Mouse (Mus musculus): Measurements from ENCODE around the gene Foxj3. TPM values are rescaled to one million over a fixed set of nuclear protein-coding genes. Genes with fewer than 3 reads are reported as not detected.
A peak's percentile ranks its signal among the peaks of the same experiment; 100 is the strongest.
"Not testable (repeated sequence)": the region's sequence is repeated elsewhere in the genome, so short reads cannot be mapped to it uniquely, and the experiment has no call there.

The Foxj3 gene
- polyA plus RNA-seq, 1 experiment from 2014 or later = 21.2 TPM

GRCm38 (mm10) chr4:119626876-119627275 is 90.1 kb downstream of the Foxj3 start:
- peaks cover 63% of the 10 kb centered on the region for H3K36me3 ChIP-seq (ENCODE audit: control insufficient read depth, insufficient read depth, low read length)
- H3K4me2 ChIP-seq (ENCODE audit: low read length) = no peak overlapping the region
- no peak for DNase-seq (ENCODE audit: low spot score)
- ATAC-seq (replicated peaks; ENCODE audit: low FRiP score, low TSS enrichment, low read depth) = no peak
- no peak overlapping the region for H3K9ac ChIP-seq (ENCODE audit: low read length)
- WGBS = 94% methylated on average over 3 of the region's 3 CpGs
- no peaks in the 10 kb centered on the region for H3K9me3 ChIP-seq (ENCODE audit: control insufficient read depth, low read length)
- H3K4me1 ChIP-seq (replicated peaks; ENCODE audit: control insufficient read depth, insufficient read depth, low read length) = no peaks in the 10 kb centered on the region
- H3K27ac ChIP-seq (ENCODE audit: low read depth) = no peak overlapping the region
- H3K4me3 ChIP-seq (ENCODE audit: low read depth, low read length) = no peak overlapping the region
- no peaks in the 10 kb centered on the region for H3K27me3 ChIP-seq (replicated peaks; ENCODE audit: control insufficient read depth, insufficient read depth, low read length)

DNA sequence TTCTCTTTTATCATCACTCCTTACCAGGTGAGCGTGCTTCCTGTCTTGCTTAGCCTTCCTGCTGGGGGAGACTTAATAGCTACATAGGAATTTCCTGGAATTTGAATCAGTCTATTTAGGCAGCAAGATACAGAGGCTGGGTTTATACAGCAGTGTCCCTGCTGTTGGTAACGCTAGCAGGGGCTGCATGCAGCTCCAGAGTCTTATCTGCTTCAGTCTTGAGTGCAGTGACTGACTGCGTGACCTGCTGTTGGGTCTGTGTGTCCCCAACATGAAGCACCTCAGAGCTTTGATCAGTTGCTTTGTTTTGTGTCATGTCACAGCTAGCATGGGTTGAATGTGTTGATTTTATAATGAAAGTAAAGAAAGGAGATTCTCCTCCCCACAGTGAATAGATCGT is 90.5 kb downstream of the Foxj3 start:
- no peak overlapping the region for H3K27ac ChIP-seq (ENCODE audit: low read depth)
- H3K9ac ChIP-seq (ENCODE audit: low read length) = no peak overlapping the region
- WGBS = 88% methylated on average over 4 of the region's 4 CpGs
- no peaks in the 10 kb centered on the region for H3K27me3 ChIP-seq (replicated peaks; ENCODE audit: control insufficient read depth, insufficient read depth, low read length)
- no peak overlapping the region for H3K4me2 ChIP-seq (ENCODE audit: low read length)
- H3K36me3 ChIP-seq (ENCODE audit: control insufficient read depth, insufficient read depth, low read length) = peaks cover 62% of the 10 kb centered on the region
- DNase-seq (ENCODE audit: low spot score) (no peak), ATAC-seq (replicated peaks; ENCODE audit: low FRiP score, low TSS enrichment, low read depth) (no peak)
- H3K4me1 ChIP-seq (replicated peaks; ENCODE audit: control insufficient read depth, insufficient read depth, low read length) = no peaks in the 10 kb centered on the region
- no peak overlapping the region for H3K4me3 ChIP-seq (ENCODE audit: low read depth, low read length)
- no peaks in the 10 kb centered on the region for H3K9me3 ChIP-seq (ENCODE audit: control insufficient read depth, low read length)

DNA sequence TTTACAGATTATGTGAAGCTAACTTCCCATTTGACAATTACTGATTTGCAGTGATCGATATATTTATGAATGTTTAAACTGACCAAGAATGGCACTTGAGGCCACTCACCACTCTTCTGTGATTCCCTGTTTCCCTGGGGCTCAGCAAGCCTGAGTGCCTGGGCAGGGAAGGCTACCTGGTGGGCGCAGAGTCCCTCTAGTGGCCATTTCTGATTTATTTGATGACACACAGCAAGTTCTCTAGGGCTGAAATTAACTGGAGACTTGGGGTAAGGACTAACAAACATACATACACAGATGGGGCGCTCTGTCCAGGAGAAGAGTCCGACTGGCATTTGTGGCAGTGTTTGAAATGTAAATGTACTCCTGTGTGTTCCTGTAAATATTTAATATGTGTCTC is 91.6 kb downstream of the Foxj3 start:
- H3K4me2 ChIP-seq (ENCODE audit: low read length); H3K27me3 ChIP-seq (replicated peaks; ENCODE audit: control insufficient read depth, insufficient read depth, low read length); H3K9ac ChIP-seq (ENCODE audit: low read length); DNase-seq (ENCODE audit: low spot score); H3K9me3 ChIP-seq (ENCODE audit: control insufficient read depth, low read length); H3K4me1 ChIP-seq (replicated peaks; ENCODE audit: control insufficient read depth, insufficient read depth, low read length); ATAC-seq (replicated peaks; ENCODE audit: low FRiP score, low TSS enrichment, low read depth); H3K27ac ChIP-seq (ENCODE audit: low read depth); H3K4me3 ChIP-seq (ENCODE audit: low read depth, low read length): not testable (repeated sequence)
- 72% methylated on average over 4 of the region's 4 CpGs for WGBS
- H3K36me3 ChIP-seq (ENCODE audit: control insufficient read depth, insufficient read depth, low read length) = peaks cover 52% of the 10 kb centered on the region

- Histone ChIP-seq H3K9ac (ENCODE audit: low read length) (no peak overlapping the region), H3K4me3 (ENCODE audit: low read depth, low read length) (no peak overlapping the region), H3K27ac (ENCODE audit: low read depth) (peak overlapping the region; percentile 22; the same call in 1 of the 2 replicates), H3K4me2 (ENCODE audit: low read length) (no peak overlapping the region), H3K36me3 (ENCODE audit: control insufficient read depth, insufficient read depth, low read length) (peaks cover 25% of the 10 kb centered on the region), H3K27me3 (replicated peaks; ENCODE audit: control insufficient read depth, insufficient read depth, low read length) (no peaks in the 10 kb centered on the region), H3K9me3 (ENCODE audit: control insufficient read depth, low read length) (no peaks in the 10 kb centered on the region), H3K4me1 (replicated peaks; ENCODE audit: control insufficient read depth, insufficient read depth, low read length) (no peaks in the 10 kb centered on the region)
- DNase-seq (ENCODE audit: low spot score) (peak; percentile 67), ATAC-seq (replicated peaks; ENCODE audit: low FRiP score, low TSS enrichment, low read depth) (peak; percentile 56)
- WGBS = 45% methylated on average over 11 of the region's 11 CpGs
Measured at GRCm38 (mm10) chr4:119631115-119631919, 94.5 kb downstream of the Foxj3 start.

DNA sequence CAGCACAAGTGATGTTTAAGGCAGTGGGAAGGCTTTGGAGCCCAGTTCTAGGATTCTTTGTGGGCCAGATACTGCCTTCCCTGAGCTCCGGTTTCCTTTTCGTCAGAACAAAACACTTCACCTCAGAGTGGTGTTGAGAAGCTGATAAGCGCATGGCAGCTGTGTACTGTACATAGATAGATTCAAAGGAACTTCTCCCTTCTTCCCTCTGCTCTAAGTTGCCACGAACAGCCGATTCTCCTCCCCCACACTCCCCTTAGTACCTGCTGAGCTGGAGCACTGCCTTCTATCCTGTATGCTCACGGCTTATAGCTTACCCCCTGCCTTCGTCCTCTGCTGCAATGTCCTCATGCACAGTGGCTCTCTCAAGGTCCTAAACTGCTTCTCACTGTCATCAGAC is 95.9 kb downstream of the Foxj3 start:
- Histone ChIP-seq H3K4me3 (ENCODE audit: low read depth, low read length) (no peak overlapping the region), H3K27me3 (replicated peaks; ENCODE audit: control insufficient read depth, insufficient read depth, low read length) (no peaks in the 10 kb centered on the region), H3K4me2 (ENCODE audit: low read length) (no peak overlapping the region), H3K4me1 (replicated peaks; ENCODE audit: control insufficient read depth, insufficient read depth, low read length) (no peaks in the 10 kb centered on the region), H3K9ac (ENCODE audit: low read length) (no peak overlapping the region), H3K27ac (ENCODE audit: low read depth) (no peak overlapping the region), H3K9me3 (ENCODE audit: control insufficient read depth, low read length) (no peaks in the 10 kb centered on the region), H3K36me3 (ENCODE audit: control insufficient read depth, insufficient read depth, low read length) (peaks cover 16% of the 10 kb centered on the region)
- WGBS = 79% methylated on average over 7 of the region's 7 CpGs
- ATAC-seq (replicated peaks; ENCODE audit: low FRiP score, low TSS enrichment, low read depth) = no peak
- DNase-seq (ENCODE audit: low spot score) = no peak

DNA sequence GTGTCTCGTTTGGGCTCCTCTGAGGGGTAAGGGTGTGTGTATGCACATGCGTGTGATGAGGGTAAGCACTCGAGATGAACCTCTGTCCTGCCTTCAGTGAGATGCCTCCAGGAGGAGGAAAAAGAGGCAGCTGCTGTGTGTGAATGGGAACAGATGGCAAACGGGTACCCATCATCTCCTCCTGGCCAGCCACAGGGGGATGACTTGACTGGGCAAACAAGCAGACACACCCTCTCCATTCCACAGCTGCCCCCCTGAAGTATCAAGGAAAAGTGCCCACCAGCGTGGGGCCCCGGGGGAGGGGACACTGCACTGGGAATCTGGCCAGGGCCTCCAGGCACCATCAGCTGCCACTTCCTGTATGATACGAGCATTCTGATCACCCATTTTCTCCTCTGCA is 96.5 kb downstream of the Foxj3 start:
- DNase-seq (ENCODE audit: low spot score) (no peak), ATAC-seq (replicated peaks; ENCODE audit: low FRiP score, low TSS enrichment, low read depth) (no peak)
- Histone ChIP-seq H3K36me3 (ENCODE audit: control insufficient read depth, insufficient read depth, low read length) (peaks cover 16% of the 10 kb centered on the region), H3K4me2 (ENCODE audit: low read length) (no peak overlapping the region), H3K4me3 (ENCODE audit: low read depth, low read length) (no peak overlapping the region), H3K27me3 (replicated peaks; ENCODE audit: control insufficient read depth, insufficient read depth, low read length) (no peaks in the 10 kb centered on the region), H3K27ac (ENCODE audit: low read depth) (no peak overlapping the region), H3K9ac (ENCODE audit: low read length) (no peak overlapping the region), H3K4me1 (replicated peaks; ENCODE audit: control insufficient read depth, insufficient read depth, low read length) (no peaks in the 10 kb centered on the region), H3K9me3 (ENCODE audit: control insufficient read depth, low read length) (no peaks in the 10 kb centered on the region)
- 63% methylated on average over 7 of the region's 7 CpGs for WGBS

DNA sequence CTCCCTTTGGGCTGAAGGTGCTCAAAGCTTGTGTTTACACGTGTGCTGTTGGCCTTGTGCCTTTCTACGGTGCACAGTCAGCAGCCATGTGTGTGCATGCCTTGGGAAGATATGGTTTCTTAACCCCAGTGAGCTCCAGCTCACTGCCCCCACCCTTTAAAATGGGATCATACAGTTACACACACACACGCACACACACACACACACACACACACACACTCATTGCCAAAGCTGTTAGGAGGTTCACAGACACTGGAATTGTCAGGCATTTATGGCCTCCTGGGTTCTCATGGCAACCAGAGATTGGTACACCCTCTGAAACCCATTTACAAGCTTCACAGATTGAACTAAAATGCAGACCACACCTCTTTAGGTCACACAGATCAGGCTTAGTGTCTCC is 97.1 kb downstream of the Foxj3 start:
- ATAC-seq (replicated peaks; ENCODE audit: low FRiP score, low TSS enrichment, low read depth) (no peak), DNase-seq (ENCODE audit: low spot score) (no peak)
- H3K4me1 ChIP-seq (replicated peaks; ENCODE audit: control insufficient read depth, insufficient read depth, low read length) = no peaks in the 10 kb centered on the region
- H3K27ac ChIP-seq (ENCODE audit: low read depth) = no peak overlapping the region
- H3K9me3 ChIP-seq (ENCODE audit: control insufficient read depth, low read length) = no peaks in the 10 kb centered on the region
- no peak overlapping the region for H3K9ac ChIP-seq (ENCODE audit: low read length)
- no peaks in the 10 kb centered on the region for H3K27me3 ChIP-seq (replicated peaks; ENCODE audit: control insufficient read depth, insufficient read depth, low read length)
- peaks cover 14% of the 10 kb centered on the region for H3K36me3 ChIP-seq (ENCODE audit: control insufficient read depth, insufficient read depth, low read length)
- H3K4me3 ChIP-seq (ENCODE audit: low read depth, low read length) = no peak overlapping the region
- H3K4me2 ChIP-seq (ENCODE audit: low read length) = no peak overlapping the region
- 77% methylated on average over 3 of the region's 3 CpGs for WGBS

- no peak for ATAC-seq (replicated peaks; ENCODE audit: low FRiP score, low TSS enrichment, low read depth)
- WGBS = 69% methylated on average over 6 of the region's 6 CpGs
- Histone ChIP-seq H3K4me3 (ENCODE audit: low read depth, low read length) (no peak overlapping the region), H3K9ac (ENCODE audit: low read length) (no peak overlapping the region), H3K9me3 (ENCODE audit: control insufficient read depth, low read length) (no peaks in the 10 kb centered on the region), H3K36me3 (ENCODE audit: control insufficient read depth, insufficient read depth, low read length) (peaks cover 3% of the 10 kb centered on the region), H3K4me1 (replicated peaks; ENCODE audit: control insufficient read depth, insufficient read depth, low read length) (no peaks in the 10 kb centered on the region), H3K27ac (ENCODE audit: low read depth) (no peak overlapping the region), H3K27me3 (replicated peaks; ENCODE audit: control insufficient read depth, insufficient read depth, low read length) (no peaks in the 10 kb centered on the region), H3K4me2 (ENCODE audit: low read length) (no peak overlapping the region)
- DNase-seq (ENCODE audit: low spot score) = no peak
Measured at GRCm38 (mm10) chr4:119634908-119635660, 98.3 kb downstream of the Foxj3 start.
